Mouse (Mus musculus) embryo, embryonic 10.5 days (tissue): ENCODE results near the gene Notch1.

Source experiments
- DNase-seq: peaks from one replicate; pipeline ENCODE4 v3.0.0-alpha.2; 2015; ENCODE audit warnings: low spot score

Notch1 gene

DNA sequence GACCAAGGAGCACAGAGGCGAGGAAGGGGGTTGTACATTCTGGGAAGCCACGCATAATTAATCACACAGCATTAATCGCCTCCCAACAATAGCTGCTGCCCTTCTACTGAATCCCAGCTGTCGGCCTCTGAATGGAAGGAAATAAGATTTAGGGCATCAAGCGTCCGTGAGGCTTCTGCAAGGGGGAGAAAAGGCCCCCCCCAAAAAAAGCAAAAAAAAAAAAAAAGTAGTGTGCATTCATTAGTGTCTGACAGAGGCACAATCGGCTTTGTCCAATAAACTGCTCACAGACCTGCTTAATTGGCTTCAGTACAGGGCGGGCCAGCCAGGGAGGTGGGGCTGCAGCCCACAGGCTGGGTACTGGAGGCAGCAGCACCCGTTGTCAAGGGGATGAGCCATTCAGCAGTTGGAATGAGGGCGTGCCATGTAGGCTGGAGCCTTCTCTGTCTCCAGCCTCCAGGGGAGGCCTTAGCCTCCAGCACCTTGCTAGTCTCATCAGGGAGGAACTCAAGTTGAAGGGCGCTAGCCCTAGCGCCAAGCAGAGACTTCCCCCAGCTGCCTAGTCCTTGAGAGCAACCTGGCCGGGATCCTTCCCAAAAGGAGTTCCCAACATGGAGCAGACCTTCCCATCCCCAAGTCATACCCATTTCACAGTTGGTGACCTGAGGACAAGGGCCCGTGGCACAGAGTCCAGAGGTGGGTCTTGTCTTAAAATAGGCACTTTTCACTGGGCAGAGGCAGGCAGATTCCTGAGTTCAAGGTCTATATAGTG is 15.7 kb downstream of the Notch1 start:
- DNase-seq = peak; percentile 93

DNA sequence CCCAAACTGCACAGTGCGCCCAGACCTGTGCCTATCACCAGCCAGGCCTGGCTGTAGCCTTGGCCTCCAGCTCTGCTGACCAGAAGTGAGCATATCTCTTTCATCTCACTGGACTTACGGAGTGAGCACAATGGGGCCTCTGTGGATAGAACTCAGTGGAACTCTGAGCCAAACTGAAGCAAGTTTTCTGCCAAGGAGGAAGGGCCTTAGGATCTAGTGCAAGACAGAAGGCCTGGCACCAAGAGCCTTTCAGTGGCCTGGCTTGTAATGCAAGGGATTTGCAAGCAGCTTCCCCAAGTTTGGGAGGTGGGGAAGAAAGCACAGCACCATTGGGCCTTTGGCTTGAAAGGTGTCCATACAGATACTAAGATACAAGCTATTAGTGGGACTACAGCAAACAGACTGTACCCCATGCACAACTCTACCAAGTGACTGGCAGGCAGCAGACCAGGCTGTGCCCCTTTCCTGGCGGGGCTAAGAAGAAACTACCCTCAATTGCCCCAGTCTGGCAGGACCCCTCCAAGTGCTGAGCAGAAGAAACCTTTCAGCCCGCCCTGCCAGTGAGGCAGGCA is 16.4 kb downstream of the Notch1 start:
- DNase-seq = no peak

DNA sequence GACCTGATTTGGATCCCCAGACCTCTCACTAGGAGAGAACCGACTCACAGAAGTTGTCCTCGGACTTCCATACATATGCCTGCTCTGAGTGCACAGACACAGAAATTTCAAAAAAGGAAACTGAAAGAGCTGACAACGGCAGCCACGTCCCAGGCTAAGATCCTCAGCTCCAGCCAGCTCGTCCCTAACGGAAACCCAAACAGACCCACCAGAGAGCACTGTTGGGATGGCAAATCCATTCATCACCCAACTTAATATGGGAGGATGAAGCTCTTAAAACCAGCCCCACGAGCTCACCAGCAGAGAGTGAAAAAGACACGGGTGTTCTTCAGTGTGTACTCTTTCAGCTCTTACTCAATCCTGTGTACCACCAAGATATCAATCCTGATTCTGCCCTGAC is 17.8 kb downstream of the Notch1 start:
- DNase-seq = no peak

DNA sequence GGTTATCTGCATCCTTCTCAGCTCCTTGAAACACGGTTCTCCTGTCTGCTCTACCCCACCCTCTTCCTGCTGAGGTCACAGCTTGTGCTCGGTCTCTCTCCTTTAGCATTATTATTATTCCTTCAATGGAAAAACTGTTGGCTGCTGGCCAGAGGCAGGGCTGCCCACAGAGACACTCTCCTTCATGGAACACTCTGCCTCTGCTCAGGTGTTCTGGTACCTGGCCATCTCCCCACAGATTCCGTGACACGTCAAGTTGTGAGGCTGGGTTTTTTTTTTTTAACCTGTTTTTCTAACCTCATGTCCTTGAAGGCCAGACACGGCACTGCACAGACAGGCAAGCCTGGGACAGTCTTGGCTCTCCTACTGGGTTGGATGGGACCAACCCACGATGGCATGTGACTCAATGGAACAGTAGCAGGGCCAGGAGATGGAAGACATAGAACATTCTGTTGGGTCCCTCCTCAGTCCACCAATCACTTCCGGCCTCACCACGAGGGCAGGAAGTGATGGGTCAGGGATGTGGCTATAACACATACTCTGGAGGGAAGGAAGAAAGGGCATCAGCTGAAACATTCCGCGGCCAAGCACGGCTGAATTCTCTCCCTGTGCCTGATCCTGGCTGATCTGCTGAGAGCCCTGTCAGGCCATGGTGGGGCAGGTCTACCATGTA is 18.5 kb downstream of the Notch1 start:
- no peak for DNase-seq

DNA sequence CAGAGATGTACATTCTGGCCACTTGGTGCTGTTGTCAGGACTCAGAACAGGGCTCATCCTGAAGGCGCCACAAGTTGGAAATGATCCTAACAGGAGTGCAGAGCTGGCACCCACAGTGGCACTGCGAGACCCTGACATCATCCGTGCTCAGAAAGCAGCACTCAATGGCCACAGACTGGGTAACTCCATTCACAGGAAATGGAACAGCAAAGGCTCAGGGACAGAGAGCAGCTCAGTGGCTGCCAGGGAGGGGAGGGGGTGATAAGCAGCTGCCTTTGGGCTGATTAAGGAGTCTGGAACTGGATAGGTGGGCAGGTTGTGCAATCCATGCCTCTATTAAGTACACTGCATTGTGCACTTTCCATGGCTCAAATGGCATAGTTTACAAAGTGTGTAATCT is 20.0 kb downstream of the Notch1 start:
- DNase-seq = no peak

DNA sequence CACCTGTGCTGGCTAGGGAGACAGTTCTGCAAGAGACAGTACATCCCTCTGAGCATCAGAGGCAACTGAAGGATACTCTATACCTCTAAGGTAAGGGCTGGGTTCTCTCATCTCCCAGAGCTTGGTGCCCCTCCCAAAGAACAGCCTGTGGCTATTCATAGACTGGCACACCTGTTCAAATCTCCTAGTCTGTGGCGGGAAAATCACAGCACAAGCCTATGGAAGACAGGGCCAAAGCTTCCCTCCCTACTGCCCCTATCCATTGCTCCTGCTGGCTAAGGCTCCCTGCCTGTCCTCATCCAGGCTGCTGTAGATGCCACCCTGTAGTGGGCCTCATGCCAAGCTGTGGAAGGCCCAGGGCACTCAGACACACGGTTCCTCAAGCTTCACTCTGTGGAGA is 20.8 kb downstream of the Notch1 start:
- DNase-seq = no peak

DNA sequence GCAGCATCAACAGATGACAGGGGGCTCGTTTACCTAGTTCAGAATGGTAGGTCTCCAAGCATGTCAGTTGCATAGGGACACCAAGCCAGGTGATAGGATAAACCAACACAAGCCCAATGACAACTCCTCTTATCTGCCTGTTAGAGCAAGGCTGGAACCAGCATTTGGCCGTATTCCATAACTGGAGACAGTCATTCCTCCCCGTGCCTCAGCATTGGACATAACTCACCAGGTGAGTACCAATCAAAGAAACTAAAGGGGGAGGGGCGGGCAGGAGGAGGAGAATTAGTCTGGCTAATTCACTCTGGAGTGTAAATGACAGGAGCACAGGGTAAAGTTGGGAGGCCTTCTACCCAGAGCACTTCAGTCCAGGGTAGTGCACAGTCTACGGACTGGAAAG is 21.5 kb downstream of the Notch1 start:
- no peak for DNase-seq

DNA sequence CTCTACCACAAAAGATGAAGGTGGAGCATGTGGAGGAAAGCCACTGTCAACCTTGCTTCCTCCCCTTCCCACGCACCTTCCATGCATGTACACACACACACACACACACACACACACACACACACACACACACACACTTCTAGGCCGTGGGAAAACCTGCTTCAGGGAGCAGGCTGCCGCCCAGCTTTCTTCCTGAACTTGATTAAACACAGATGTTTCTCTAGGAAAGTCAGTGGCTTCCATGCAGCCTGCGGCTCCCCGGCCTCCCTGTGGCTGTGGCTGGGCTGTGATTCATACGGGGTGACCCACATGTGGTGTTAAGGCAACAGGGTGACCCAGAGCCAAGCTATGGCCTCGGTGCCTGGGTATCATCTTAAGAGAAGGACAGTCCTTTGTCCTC is 22.1 kb downstream of the Notch1 start:
- peak; percentile 76 for DNase-seq

DNA sequence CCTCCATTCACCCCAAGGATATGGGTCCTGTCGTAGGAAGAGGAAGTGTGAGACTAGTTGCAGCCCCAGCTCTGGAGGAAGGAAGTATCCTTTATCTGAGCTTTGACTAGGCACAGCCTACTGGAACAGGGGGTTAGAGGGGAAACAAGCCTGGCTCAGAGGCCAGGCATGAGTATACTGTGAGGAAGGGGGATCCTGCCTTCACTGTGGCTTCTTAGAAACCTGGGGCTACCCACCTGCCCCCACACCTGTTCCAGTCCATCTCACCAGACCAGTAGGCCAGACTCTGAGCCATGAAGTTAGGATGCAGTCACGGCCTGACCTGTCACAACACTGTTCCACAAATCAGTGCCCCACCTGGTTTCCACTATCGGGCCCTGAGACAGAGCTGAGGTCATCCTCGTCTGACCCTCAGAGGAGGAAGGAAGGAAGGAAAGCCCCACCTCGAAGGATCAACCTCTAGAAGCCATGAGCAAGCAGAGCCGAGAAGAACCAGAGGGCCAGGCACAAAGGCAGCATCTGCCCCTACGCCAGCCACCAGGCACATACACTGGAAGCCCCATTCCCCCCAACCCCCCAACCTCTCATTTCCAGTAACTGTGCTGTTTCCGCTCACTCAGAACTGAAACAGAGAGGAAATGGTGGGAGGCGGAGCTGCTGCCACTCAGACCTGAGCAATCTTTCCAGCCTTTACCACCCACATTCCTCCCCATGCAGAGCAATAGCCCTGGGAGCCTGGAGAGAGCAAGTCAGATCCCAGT is 23.3 kb downstream of the Notch1 start:
- DNase-seq = peak; percentile 65

DNA sequence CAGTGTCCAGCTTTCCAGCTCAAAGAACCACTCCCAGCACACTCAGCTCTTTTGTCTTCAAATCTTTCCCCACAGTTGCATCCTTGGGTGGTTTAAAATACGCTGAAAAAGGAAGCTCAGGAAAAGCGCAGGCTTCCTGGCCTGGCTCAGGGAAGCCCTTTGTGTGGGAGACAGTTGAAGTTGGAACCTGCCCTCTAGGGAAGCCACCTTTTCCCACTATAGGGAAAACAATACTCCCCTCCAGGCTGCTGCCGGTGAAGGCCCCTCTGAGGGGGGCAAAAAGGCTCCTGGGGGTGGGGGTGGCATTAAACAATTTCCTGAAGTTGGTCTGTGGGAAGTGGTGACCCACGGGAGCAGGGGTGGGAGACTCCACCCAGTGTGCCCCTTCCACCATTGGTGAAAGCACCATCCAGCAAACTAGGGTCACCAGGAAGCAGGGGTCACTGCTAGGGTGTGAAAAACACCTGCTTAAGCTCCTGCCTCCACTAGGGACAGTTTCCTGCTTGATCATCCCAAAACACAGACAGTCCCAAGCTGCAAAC is 25.6 kb downstream of the Notch1 start:
- DNase-seq = no peak

DNA sequence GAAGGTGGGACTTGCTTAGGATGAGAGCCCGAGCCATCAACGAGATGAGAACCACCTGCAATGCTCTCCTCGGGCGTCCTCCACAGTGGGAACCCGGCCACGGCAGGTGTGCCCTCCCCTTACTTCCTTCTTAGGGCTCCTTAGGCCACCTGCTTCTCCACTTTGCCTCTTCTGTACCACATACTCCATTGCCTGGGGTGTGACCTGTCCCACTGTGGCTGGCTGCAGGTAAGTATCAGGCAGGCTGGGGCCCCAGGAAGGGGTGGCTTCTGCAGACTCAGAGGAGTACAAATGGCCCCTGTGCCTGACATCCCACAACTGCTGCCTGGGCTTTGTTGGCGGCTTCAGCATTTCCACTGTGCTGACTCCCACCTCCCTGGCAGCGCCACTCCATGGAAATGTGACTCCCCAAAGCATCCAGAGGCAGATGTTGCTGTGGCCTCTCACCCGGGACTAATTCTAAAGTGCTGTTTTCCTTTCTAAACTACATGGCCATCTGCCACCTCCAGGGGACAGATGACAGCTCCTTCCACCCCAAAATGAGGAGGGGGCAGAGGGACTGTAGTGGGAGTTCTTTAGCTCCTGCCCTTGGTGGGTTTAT is 27.8 kb downstream of the Notch1 start:
- peak; percentile 79 for DNase-seq

DNA sequence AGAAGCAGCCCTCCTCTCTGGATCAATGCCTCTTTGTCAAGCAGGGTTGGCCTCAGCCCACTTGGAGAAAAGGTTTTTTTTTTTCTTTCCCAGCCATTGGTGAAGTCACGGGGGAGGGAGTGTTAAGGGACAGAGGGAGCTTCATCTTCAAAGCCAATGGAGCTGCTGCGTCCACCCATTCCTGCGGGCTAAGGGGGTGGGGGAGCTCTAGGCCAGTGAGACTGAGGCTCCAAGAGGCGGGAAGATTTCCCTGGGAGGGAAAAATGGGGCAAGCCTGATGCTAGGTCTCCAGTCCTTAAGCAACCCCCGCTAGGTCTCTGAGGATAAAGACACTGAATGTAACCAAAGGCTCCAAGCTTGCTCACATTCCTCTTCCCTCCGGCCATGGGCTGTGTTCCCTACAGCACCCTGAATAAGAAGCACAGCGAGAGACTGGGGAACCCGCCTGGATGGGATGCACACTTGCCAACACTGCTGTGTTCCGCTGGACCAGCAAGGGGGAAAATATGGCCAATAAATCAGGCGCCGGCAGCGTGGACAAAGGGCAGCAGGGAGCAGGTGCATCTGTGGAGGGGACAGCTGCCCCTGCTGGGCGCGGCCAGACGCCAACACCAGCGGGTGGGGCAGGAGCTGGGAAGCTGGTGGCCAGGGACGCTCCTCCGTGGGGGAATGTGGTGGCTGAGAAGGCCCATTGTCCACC is 29.0 kb downstream of the Notch1 start:
- peak; percentile 83 for DNase-seq

DNA sequence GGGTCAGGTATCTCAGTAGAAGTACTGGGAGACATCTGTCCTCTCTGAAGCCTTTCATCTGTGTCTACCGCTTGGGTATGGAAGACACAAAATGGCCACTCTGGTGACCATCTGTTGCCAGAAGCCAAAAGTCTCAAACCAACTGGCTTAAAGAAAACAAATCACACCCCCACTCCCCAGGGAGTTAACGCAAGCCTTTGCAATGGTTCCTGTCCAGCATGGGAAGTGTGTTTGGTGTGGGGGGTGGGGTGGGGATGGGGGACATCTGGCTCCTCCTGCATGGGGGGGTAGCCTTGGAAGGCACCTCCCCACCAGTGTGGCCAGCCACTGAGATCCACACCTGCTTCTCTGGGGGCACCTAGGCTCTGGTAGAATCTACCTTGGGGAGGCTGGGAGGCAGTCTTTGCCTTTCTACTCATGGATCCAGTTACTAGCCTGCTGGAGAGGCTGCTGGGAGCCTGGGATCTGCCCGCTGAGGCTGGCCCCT is 29.6 kb downstream of the Notch1 start:
- peak; percentile 83 for DNase-seq

DNA sequence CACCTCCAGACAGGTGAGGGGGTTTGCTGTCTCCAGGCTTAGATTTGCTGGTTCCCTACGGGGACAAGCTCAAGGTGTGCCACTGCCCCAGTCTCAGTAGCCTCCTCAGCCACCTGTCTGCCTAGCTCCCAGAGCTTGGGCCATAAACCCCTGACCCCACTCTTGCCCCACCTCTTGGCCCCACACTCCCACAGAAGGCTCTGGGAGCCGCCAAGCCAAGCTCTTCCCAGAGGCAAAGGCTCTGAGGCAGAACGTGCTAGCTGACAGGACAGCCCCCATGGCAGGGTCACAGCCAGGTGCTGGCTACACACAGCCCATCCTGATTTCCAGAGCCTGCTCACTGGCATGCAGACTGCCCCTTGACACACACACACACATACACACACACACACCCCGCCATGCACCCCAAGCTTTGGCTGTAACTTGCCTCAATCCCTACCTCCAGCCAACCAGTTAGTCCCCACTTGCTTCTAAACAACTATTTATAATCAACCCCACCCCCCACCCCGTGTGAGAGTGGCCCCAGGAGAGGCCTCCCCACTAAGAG is 30.1 kb downstream of the Notch1 start:
- DNase-seq = peak; percentile 34

DNA sequence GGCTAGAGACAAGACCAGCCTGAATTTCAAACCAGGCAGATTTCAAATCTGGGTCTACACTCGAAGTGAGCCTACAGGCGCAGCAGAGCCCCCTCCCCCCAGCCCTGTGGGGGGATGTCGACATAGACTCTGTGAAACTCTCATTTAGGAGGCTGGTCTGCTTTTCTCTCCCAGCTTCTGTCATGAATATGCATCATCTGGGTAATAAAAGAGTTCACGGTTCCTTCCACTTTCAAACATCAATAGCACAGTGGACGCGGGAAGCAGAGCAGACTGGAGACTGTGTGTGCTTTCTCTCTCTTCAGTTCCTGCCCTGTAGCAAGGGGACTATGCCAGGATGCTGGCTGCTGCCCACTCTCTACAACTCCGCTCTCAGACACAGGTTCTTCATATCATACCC is 30.8 kb downstream of the Notch1 start:
- DNase-seq = peak; percentile 75

DNA sequence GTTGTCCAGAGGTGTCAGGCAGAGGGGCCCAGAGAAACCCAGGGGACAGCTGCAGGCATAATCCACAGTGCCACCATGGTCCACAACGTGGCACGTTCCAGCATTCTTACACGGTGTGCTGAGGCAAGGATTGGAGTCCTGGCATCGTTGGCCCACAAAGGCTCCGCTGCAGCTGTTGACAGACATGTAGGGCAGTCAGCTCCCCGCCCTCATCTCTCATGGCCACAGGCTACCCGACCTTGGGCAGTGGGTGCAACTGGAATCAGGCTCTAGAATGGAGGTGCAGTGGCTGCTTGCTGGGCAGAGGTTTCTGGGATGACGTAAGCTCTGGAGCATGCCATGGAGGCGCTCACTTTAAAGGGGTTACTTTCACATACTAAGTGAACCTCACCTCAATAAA is 31.2 kb downstream of the Notch1 start:
- no peak for DNase-seq

DNA sequence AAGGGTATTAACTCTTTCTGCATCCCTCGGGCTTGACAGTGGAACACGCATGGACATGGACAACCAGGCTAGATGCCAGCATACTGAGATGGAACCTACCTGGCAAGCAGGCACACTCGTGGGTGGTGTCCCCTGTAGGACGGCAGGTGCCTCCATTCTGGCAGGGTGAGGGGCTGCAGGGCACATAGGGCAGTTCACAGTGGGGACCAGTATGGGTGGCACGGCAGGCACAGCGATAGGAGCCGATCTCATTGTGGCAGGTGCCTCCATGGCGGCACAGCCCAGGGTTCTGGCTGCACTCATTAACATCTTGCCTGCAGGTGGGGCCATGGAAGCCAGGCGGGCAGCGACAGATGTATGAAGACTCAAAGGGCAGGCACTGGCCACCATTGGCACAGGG is 32.3 kb downstream of the Notch1 start:
- DNase-seq = no peak

DNA sequence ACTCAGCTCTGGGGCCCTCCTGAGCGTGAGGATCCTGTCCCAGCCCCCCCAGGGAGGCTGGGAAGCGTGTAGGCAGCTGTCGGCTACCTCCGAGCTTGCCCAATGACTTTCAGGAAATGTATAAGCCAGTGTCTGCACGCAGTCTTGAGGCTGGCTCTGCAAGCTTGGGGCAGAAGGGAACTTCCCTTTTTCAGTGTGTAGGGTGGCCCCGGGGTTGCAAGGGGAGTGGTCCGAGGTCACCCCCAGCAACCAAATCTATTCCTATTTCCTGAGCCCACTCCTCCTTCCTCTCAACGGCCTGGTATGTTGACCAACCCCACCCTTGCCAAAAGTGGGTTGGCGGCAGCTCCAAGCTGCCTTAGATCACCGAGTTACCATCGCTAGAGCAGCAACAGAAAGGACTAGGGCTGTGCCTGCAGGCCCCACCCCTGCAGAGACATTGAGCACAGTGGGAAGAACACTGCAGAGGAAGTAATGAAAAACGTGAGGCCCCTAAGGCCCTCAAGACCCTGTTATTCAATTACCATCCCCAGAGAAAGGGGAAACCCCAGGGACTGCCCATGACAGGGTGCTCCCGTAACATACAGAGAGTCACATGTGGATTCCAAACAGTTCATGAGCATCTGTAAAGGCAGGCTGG is 33.1 kb downstream of the Notch1 start:
- DNase-seq = no peak

DNA sequence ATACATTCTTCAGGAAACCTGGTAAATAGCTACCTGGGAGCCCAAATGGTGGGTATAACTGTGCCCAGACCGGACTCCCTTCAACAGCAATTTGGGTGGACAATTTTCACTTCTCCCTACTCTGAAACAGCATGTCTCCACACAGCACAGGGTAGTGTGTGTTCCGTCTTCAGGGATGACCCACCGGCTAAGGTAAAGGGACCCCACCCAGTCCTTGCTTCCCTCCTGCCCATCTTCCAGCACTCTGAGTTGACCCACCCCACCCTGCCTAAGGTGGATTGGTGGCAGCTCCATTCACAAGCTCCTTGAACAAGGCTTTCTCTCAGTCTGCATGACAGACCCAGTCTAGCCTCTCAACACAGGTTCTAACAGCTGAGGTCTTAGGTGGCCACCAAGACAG is 33.6 kb downstream of the Notch1 start:
- no peak for DNase-seq

DNA sequence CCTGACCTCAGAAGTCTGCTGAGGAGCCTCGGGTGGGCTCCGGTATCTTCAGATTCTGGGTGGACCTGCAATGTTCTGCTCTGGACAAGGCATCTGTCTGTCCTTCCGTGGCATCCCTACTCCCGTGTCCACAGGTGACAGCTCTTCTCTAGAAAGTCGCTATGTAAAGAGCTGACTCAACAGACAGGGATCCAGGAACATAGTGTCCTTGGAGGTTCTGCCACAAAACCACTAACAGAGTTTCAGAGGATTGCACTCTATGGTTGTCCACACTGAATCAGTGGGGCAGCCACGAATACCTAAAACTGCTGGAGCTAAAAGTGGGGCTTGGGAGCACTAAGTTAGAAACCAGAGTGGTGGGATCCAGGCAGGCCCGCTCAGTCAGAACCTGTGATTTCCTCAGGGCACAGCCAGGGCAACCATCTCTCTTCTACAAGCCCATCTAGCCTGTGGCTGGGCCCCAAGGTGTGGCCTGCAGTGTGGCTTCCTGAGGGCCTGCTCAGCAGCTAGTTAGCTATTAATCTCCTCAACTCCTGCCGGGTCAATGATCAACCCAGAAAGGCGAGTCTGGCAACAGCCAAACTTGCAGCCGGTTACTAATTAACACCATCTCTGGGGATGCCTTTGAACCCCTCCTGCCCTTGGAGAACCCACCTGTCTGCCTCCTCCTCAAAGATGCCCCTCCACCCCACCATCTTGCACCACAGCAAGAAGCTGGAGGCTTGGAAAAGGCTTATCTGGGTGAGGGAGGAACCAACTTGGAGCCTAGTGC is 34.6 kb downstream of the Notch1 start:
- DNase-seq = no peak
